Mouse (Mus musculus) kidney, postnatal 4 days (tissue): ENCODE data around the gene Gapvd1.
A peak's percentile ranks its signal among the peaks of the same experiment; 100 is the strongest.
"Not testable (repeated sequence)": the region's sequence is repeated elsewhere in the genome, so short reads cannot be mapped to it uniquely, and the experiment has no call there.

Source experiments
- DNase-seq, 2 experiments: peaks; one replicate each; pipeline ENCODE4 v3.0.0; 2021; ENCODE audit warnings: mixed read lengths in 2 of 2

Gapvd1 gene

DNA sequence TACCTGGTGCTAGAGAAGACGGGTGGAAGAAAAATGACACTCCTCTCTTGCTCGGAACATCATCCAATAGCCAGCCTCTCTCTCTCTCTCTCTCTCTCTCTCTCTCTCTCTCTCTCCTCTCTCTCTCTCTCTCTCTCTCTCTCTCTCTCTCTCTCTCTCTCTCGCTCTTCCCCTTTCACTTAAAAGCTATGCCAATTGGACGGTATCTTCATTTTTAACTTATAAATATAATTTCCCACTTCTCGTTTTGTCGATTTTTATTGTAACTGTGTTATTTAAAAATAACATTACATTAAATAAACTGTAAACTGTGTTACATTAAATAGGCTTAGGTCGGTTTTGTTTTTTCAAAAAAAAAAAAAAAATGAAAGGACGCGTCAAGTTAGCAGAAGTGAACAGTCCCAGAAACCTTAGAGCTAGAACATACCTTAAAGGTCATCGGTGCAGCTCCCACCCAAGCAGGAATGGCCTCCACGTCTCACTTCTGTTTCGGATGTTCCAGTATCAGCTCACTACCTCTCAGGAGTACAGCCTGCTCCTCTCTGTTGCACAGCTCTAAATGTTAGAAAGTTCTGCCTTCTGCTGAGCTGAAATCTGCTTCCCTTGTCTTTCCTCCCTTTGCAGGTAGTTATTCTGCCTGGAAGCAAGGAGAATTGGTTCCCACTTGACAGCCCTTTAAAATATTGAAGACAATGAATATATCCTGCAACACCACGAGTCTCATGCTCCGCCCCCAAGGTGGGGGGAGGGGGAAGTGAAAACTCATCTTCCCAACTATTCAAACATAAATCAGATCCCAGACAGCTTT lies at the start of gene Gapvd1:
Gene Gapvd1 (minus strand): TSS at position 682 of the 808 bp plus-strand sequence.
- DNase-seq = peak; percentile 40 to 49

- DNase-seq = no peak
Measured at GRCm38 (mm10) chr2:34804815-34805214, 49.8 kb upstream of the Gapvd1 start.

DNA sequence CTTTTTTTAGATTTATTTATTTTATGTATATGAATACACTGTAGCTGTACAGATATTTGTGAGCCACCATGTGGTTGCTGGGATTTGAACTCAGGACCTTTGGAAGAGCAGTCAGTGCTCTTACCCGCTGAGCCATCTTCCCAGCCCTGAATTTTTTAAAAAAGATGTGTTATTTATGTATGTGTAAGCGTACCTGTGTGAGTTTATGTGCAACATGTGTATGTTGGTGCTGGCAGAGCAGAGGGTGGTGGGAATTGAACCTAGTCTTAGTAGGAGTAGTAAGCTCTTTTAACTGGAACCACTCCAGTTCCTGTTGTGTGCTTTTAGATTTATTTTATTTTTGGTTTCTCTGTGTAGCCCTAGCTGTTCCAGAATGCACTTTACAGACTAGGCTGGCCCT lies 49.1 kb upstream of the Gapvd1 start:
- no peak for DNase-seq

- no peak for DNase-seq
Measured at GRCm38 (mm10) chr2:34803746-34804145, 48.7 kb upstream of the Gapvd1 start.

DNA sequence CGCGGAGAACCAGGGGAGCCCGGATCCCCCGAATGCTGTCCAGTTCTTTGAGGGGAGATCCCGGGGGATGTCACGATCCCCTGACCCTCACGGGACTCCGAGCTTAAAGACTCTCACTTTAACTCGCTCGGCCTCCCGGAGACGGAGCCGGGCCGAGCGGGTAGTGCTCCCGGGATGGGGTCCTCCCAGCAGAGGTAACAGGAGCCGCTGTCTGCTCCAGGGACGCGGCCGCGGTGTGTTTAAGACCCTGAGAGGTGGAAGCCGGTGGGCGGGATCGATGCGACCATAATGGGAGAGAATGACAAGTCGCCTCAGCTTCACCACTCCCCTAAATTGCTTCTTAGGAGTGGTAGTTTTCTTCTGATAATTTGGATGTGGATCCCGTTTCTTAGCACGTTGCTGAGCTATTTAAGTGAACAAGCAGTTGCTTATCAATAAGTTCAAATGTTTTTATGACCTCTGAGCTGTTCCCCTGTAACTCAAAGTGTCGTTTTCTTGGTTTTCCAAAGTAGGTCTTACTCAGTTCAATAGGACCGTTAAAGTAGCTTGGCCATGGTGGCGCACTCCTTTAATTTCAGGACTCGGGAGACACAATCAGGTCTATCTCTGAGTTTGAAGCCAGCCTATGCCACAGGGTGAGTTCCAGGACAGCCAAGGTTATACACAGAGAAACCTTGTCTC lies 47.7 kb upstream of the Gapvd1 start:
- DNase-seq = peak; percentile 58 to 74

GRCm38 (mm10) chr2:34801516-34802482 lies 46.8 kb upstream of the Gapvd1 start:
- peak; percentile 98 for DNase-seq

DNA sequence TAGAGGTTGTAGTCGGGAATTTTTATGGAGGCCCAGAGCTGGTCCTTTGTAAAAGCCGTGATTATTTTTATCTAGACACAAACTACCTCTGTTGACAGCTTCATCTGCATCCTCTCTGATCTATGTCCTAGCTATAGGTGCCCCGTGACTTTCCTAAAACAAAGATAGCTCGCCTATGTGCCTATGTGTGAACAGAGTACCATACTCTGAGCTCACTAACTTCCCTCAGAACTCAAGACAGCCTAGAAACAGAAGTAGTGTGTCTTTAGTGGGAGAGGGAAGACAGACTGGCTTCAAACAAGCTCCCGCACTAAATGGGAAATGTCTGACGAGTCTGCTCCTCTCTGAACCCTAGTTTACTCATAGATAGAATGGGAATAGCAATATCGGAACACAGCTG lies 45.3 kb upstream of the Gapvd1 start:
- no peak for DNase-seq

DNA sequence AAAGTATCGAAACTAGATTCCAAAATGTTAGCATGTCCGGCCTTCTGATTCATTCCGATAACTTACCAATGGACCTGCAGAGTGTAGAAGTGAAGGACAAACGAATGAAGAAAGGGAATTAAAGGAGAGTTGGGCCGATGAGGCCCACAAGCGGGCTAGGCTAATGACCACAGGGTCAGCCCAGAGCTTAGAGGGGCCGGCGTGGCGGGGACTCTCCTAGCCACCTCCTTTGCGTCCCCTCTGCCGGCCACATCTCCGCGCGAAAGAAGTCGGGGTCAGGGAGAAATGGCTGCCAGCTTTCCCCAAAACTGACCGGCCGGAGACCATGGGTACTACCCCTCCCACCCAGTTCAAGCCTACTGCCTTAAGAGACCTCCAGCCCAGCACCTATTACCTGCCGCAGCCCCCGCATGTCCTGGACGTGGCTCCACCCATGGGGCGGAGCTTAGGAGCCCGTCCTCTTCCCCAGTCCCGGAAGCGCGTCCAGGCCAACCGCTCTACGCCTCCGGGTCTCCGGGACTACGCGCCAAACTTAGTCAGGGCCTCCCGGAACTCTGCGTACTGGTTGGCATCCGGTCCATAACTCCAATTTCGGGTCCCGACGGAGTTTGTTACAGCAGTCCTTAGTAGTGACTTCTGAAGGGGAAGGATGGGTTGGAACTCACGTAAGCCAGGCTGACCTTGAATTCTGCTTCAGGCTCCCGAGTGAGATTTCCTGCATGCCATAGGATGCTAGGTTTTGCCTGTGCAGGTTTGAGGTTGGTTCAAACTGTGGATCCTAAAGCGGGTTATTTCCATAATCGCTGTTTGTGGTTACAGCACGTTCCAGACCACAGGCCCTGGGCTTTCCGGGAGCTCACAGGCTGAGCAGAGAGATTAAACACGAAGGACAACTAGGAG lies 44.6 kb upstream of the Gapvd1 start, which contains the start of gene Rabepk:
Gene Rabepk (minus strand): TSS at position 556 of the 900 bp plus-strand sequence.
- peak; percentile 89 to 93 for DNase-seq

DNA sequence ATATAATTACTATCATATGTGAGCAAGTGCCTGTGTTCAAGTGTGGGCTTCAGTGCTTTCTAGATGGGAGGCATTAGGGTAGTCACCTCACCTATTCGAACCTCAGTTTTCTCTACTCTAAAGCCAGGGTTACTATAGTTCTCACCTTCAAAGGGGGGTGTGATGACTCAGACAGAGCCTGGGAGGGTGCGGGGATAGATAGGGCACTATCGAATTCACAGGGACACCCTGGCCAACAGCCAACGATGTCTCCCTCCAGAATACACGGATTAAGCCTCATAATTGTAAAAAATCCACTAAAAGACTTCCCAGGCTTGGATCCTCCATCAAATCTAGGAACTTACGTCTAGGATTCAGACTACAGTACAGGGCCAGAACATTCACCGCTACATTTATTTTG lies 40.4 kb upstream of the Gapvd1 start:
- no peak for DNase-seq

DNA sequence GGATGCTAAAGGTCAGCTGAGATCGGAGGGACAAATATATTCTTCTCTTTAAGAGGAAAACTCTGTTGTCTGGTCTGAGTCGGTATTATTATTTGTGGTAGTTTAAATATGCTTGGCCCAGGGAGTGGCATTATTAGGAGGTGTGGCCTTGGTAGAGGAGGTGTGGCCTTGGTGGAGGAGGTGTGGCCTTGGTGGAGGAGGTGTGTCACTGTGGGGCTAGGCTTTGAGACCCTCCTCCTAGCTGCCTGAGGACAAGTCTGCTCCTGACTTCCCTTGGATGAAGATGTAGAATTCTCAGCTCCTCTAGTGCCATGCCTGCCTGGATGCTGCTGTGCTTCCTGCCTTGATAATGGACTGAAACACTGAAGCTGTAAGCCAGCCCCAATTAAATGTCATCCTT lies 39.5 kb upstream of the Gapvd1 start:
- DNase-seq = no peak

- not testable (repeated sequence) for DNase-seq
Measured at GRCm38 (mm10) chr2:34792543-34792942, 37.5 kb upstream of the Gapvd1 start.

DNA sequence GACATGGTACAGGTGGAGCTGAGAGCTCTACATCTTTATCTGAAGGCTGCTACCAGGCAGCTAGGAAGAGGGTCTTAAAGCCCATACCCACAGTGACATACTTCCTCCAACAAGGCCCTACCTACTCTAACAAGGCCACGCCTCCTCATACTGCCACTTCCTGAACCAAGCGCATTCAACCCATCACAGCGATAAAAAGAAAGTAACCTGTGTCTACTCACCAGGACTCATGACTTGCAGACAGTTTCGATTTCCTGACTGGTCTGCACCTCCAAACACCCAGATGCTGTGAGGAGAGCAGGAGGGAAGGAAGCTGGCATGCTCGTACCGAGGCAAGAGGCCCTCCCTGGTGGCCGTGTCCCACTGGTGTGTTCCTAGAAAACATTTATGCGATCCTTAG lies 35.2 kb upstream of the Gapvd1 start:
- DNase-seq = no peak

- peak; percentile 57 to 60 for DNase-seq
Measured at GRCm38 (mm10) chr2:34784085-34784484, 29.1 kb upstream of the Gapvd1 start.

DNA sequence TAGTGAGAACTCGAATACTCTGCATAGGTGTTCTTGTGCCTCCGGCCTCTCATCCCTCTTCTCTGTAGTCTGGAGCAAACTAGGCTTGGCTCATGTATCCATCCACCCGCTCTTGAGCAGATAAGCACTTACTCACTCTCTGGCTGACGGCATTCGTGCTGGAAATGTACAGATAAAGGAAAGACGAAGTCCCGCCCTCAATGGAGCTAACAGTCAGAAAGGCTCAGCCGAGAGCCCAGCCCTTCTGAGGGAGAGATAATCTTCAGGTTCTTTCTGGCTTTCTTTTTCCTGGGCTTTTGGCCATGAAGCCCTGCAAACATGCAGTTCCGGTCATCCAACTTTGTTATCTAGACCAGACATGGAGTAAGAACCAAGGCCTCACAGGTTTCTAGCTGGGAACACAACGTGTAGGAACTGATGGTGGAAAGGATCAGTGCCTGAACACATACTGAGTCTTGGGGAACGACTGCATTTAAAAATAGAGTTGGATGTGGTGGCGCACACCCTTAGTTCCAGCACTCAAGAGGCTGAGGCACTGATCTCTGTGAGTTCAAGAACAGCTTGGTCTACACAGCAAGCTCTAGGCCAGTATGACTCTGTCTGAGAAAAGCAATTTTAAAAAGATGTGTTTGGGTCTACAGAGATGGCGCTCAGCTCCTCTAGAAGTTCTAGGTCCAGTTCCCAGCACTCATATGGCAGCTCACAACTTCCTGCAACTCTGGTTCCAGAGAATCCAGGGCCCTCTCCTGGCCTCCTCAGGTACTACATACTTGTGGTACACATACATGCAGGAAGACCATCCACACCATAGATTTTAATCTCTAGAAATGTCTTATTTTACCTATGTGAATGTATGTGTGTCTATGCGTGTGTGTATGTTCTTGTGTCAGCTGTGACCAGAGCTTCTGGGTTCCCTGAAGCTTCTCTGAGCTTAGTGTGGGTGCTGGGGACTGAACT lies 28.3 kb upstream of the Gapvd1 start:
- no peak for DNase-seq

- no peak for DNase-seq
Measured at GRCm38 (mm10) chr2:34777237-34777868, 22.3 kb upstream of the Gapvd1 start.

- no peak for DNase-seq
Measured at GRCm38 (mm10) chr2:34774493-34774892, 19.5 kb upstream of the Gapvd1 start.

GRCm38 (mm10) chr2:34773673-34774072 lies 18.6 kb upstream of the Gapvd1 start:
- DNase-seq = no peak

GRCm38 (mm10) chr2:34772252-34773235 lies 17.5 kb upstream of the Gapvd1 start:
- no peak for DNase-seq
